Mouse (Mus musculus): ENCODE results near the gene 9330182O14Rik. TPM values are rescaled to one million over a fixed set of nuclear protein-coding genes. Genes with fewer than 3 reads are reported as not detected.

The 9330182O14Rik gene
- total RNA-seq (2021): under 1 TPM in 1 of 2 experiments, not detected in 1; 0.27 TPM
- long read RNA-seq, experiment 1: 0 reads
- long read RNA-seq, experiment 2: 0 reads

GRCm38 (mm10) chr15:40134152-40134792 lies at the start of gene 9330182O14Rik:
Gene 9330182O14Rik, plus strand, starts transcription at chr15:40134365.
- peak; percentile 35 for DNase-seq

DNA sequence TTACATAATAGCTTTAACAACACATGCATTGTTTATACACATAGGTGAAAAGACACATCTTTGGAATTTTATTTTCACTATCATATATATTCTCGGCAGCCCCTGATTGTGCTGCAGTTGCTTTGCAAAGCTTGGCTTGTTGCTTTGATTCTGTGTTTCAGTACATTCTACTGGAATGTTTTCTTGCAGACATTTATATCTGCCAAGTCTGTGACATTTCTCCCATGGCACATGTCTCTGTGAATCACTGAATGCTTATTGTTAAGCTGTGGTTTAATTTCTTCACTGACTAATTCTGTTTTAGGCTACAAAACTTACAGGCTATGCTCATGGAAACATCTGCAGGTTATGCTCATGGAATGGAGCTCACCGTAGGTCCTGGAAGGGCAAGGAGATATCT lies 30.9 kb upstream of the 9330182O14Rik start:
- no peak for DNase-seq

- DNase-seq: no peak
Observed at GRCm38 (mm10) chr15:40105712-40106111, 28.5 kb upstream of the 9330182O14Rik start.

DNA sequence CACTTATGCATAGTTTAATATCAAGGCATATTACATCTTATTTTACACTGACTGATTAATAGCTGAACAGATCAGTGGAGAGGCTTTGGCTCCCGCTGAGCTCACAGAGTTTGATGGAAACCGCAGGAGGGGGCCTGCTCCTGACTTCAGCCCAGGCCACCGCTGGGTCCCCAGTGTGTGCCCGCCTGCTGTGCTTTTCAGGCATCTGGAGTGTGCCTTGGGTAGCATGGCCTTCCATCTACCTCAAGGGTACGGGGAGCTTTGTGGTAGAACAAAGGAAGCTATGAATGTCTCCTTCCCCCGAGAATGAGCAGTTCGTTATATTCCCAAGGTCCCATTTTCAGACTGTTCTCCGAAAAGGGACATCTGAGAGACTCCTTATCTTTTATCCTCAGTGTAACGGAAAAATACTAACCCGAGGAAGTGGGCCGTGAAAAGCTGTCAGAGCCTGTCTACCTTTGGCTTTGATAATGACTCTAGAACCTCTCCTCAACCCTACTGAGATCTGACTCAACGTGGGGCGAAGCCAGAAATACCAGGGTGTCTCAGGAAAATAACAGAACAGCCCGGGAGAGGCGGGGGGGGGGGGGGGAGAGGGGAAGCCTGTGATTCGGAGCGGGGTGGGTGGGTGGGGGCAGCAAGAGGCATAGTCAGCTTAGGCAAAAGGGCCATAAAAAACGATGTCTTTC lies 20.1 kb upstream of the 9330182O14Rik start:
- DNase-seq: no peak

- peak; percentile 13 for DNase-seq
Observed at GRCm38 (mm10) chr15:40114600-40115271, 19.4 kb upstream of the 9330182O14Rik start.

DNA sequence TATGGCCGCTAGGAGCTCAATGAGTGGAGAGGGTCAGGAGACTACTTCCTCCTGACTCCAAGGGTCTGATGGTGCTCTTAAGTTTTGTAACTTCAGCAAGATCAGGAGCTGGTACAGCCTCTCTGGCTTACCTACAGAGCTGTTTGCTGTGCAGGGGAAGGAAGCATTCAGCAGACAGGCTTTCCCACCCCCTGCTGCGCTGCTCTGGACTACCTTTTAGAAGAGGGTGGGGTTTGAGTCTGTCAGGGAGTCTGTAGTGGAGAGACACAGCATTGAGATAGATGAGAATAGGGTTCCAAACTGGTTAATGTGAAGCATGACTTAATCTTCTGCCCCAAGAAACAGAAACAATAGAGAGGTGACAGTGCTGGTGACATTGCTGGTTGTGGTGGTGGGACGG lies 17.8 kb upstream of the 9330182O14Rik start:
- no peak for DNase-seq

GRCm38 (mm10) chr15:40124211-40124953 lies 9.8 kb upstream of the 9330182O14Rik start:
- DNase-seq: no peak

GRCm38 (mm10) chr15:40129496-40129895 lies 4.7 kb upstream of the 9330182O14Rik start:
- DNase-seq: no peak

GRCm38 (mm10) chr15:40130880-40131478 lies 3.2 kb upstream of the 9330182O14Rik start:
- DNase-seq: peak; percentile 90

DNA sequence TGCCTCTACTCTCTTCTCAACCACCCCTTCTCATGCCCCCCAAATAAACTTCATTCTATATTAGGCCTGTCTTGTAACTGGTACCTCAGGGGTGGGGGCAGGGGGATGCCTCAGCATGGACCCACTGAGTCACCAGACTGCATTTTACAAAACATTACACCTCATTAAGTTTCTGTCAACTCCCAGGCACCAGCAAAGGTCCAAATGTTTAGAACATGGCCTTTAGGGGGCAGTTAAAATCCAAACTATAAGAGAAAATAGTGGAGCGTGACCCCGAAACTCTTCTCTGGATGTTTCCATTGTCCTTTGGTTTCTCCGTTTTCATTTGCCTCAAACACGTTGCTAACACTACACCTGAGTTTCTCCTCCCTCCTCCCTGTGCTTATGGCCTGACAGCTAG lies 1.8 kb upstream of the 9330182O14Rik start:
- DNase-seq: no peak

GRCm38 (mm10) chr15:40144221-40144620 lies 10.1 kb downstream of the 9330182O14Rik start:
- DNase-seq: peak; percentile 36

- DNase-seq: no peak
Observed at GRCm38 (mm10) chr15:40157683-40158082, 23.5 kb downstream of the 9330182O14Rik start.

- DNase-seq: peak; percentile 69
Observed at GRCm38 (mm10) chr15:40166560-40167275, 32.6 kb downstream of the 9330182O14Rik start.

GRCm38 (mm10) chr15:40167276-40168139 lies 33.3 kb downstream of the 9330182O14Rik start:
- peak; percentile 35 for DNase-seq

DNA sequence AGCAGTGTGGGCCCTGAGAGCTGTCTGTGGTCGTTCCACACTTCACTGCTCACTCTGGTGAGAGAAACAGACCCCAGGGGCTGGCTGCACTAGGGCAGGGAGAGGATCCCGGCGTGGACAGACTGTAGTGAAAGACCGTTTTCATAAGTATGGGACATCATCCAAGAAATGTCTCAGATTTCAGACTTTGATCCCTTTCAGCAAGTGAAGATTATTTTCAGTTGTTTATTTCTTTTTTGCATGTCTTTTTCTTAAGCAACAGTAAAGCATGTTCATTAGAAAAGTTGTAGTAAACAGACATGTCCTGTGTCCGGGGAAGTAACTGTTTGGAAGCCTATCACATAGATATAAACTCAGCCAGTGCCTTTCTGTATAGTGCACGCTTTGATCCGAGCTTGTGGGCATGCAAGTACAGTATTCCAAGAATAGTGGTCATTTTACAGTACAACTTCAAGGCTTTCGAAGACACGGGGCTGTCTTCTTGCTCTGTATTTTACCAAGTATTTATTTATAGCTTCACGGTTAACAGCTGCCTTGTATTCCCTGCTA lies 34.0 kb downstream of the 9330182O14Rik start:
- peak; percentile 26 for DNase-seq

DNA sequence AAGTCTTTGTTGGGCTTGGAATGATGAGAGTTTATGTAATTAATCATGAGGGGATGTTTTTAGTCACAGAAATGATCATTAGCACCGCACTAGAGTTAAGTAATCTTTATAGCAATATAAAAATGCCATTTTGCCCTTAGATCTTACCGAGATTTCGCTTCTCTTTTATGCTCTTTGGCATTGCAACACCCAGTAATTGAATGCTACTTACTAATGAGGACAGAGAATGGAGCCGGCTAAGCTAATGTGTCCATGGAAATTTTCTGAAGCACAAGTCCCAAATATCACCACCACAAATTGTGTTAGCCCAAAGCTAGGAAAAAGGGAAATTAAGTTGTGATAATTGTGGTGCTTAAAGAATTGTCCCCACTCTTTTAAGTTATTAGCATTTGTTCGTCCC lies 34.9 kb downstream of the 9330182O14Rik start:
- DNase-seq: no peak

DNA sequence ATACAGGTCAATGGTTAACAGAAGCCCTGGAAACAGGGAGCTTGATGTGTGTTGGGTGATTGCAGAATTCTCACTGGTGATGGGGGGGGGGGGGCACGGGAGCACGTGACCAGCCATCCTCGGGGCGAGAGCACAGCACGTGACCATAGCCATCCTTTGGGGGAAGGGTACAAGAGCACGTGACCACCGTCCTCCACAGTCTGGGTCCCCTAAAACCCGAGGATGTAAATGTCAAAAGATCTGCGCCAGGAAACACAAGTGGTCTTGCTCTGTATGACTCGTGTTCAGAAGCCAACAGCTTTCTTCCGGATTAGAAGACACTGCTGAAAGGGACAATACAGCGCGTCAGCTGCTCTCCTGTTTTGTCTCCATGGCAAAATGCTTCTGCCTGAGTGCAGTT lies 35.5 kb downstream of the 9330182O14Rik start:
- DNase-seq: no peak

DNA sequence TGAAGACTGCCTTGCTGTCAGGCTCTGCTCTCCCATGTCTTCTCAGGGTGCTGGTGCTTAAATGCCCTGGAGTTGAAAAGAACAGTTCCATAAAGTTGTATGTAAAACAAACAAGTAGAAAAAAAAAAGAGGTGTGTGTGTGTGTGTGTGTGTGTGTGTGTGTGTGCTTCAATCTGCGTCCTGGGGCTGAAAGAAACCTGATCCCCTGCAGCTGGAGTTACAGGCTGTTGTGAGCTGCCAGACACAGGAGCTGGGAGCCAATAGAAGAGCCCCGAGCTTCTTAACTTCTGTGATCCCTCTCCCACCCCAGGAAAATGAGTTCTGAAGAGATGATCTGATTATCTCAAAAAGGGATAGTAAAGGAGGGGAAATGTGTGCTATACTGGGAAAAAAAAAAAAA lies 45.3 kb downstream of the 9330182O14Rik start:
- DNase-seq: no peak

GRCm38 (mm10) chr15:40187017-40187416 lies 52.9 kb downstream of the 9330182O14Rik start:
- DNase-seq: no peak
